Mouse (Mus musculus): ENCODE results near the gene Heatr1. TPM values are rescaled to one million over a fixed set of nuclear protein-coding genes. Genes with fewer than 3 reads are reported as not detected.
"Not testable (repeated sequence)": the region's sequence is repeated elsewhere in the genome, so short reads cannot be mapped to it uniquely, and the experiment has no call there.

The Heatr1 gene
- total RNA-seq, 2 experiments from 2014 or later: 26.5 to 31.4 TPM

DNA sequence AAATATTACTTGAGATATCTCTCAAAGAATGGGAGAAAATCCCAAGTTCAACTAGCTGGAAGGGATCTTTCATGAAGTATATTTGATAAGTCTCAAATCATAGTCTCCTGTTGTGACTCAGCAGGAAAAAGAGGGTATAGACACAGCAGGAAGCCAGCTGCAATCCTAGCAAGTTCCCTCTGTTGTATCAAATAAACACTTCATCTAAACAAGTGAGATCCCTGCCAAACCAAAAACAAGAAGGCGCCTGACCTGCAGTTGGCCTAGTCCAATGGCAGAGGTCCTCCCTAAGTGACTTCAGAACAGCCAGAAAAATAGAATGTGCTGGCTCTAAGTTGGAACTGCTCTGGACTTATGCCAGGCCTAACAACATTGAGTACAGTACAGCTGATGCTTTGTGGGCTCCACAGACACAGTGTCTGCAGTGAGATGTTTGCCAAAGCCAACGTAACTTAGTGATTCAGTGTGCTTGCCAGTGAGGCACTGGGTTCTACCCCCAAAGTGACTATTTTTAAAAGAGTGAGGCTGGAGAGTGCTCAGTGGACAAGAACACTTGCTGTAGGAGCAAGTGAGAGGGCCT is 47.3 kb downstream of the Heatr1 start:
- DNase-seq (ENCODE audit: extremely low spot score in 1 of 2, low spot score in 1 of 2): peak in 1 of 2 experiments; percentile 29

DNA sequence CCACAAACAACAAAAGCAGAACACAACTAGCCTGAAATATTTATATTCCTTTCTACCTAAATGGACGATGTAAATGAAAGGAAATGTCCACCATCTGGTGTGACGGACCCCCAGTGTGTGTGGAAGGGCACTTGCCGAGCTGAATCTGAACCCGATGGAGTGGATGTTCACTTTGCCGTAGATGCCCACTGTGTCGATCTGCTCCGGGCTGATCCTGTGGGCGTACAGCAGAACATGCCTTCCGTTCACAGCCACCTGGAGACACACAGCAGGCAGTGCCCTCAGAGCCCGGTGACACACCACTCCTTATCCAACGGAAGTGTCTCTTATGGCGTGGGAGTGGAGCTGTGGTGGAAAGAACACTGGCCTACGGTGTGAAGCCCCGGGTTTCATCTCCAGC is 58.3 kb downstream of the Heatr1 start:
- DNase-seq (ENCODE audit: extremely low spot score in 1 of 2, low spot score in 1 of 2): no peak

DNA sequence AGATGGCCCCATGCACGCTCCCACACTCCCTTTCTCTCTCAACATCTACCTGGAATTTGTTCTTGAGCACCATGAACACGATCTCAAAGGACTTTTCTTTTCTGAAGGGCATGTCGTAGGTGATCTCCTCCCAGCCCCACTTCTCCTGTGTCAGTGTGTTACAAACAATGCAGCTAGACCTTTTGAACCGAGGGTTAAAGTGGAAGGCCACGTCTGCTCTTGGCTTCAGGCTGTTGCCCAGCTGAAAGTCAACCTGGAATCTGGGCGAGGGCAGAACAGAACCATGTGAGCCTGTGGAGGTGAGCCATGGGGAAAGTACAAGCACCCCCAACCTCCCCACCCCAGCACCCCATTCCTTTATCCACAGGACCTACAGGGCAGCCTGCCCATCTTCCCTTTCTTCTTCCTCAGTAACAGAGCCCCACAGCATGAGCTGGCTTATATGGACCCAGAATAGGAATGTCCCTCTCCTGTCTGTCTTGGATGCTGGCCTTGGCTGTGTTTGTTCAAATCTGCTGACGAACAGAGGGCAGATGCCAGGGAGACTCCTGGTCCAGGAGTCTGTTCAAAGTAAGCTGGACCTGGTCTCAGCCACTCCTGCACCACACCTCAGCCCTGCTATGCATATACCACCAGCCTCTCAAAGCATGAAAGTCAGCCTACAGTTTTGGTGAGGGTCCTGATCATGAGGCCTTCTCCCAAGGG is 60.0 kb downstream of the Heatr1 start:
- DNase-seq (ENCODE audit: extremely low spot score in 1 of 2, low spot score in 1 of 2): no peak

DNA sequence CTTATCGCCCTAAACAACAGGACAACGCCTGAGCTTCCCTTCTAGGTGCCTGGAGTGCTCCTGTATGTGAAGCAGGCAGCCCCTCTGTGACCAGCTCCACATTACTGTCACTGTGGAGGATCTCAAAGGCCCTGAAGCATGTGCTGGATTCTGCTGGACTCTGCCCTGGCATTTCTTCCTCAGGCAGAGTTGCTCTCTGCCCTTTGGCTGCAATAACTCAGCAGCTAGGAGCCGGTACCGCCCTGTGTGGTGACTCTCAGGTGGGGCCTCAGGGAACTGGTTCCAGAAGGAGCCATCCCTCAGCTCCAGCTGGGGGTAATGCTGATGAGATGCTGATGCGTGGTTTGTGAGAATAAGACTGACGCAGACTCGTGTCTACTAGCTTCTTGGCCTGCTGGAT is 61.9 kb downstream of the Heatr1 start:
- DNase-seq (ENCODE audit: extremely low spot score in 1 of 2, low spot score in 1 of 2): no peak

DNA sequence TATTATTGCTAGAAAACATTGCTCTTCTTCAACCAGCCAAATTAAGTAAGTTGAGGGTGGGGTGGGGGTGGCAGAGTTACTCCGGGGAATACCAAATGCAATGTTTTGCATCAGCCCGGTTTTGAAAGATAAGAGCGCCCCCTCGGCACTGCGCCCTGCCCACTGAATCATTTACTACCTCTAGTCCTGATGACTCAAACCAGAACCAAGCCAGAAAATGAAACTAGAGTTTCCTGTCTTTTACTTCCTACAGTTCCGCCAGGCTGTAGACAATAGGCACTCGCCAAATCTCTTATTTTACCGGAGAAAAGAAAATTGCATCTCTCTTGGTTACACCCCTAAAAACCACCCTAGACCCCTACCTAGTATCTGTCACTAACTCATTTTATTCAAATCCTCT is 65.6 kb downstream of the Heatr1 start:
- peak in 1 of 2 experiments; percentile 50 for DNase-seq (ENCODE audit: extremely low spot score in 1 of 2, low spot score in 1 of 2)

DNA sequence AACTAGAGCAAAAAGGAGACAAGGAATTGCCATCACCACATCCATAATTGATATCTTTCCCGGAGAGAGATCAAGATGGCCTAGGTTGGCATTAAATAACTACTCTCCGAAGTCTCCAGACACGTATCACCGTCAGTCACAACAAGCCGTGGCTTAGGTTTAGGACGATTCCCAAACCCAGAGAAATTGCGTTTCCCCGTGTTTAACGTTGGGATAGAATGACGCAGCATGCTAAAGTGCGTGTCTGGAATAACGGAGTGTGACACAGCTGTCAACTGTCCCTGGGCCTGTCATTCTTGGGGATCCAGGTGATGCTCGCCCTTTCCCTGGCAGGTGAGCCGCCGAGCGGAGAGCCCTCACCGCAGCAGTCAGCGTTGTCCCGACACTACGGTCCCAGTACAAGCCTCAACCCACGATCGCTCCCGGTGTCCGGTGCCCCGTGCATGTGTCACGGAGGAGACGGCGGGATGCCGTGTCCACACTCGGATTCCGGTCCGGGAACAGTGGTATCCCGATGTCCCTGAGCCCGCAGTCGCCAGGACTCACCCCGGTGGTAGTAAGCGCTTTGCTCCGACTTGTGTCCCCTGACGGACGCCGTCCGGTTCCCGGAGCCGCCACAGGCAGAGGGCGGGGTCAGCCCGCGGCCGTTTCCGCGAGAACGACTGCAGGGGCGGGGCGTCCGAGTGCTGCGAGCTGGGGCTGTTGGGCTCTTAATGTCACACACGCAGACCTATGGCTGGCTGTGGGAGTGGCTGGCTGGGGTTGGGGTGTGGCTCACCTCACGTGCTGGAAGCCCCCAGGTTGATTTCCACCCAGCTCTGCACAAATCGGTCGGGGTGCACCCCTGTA is 66.3 kb downstream of the Heatr1 start:
- peak; percentile 75 to 78 for DNase-seq (ENCODE audit: extremely low spot score in 1 of 2, low spot score in 1 of 2)

DNA sequence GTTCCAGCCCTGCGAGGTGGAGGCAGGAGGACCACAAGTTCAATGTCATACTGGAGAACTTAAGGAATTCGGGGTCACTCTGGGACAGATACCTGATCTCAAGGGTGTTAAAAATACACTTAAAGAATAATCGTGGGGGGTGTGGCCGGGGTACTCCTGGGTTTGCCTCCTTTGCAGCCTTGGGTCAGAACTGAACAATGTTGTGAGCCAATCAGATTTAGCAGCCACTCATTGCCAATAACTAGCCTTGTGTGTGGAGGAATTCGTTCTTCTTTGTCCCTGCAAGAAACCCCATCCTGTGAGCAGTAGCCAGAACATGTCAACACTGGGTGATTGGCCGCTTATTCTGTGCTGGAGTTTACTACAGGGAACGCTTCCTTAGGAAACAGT is 66.9 kb downstream of the Heatr1 start:
- no peak for DNase-seq (ENCODE audit: extremely low spot score in 1 of 2, low spot score in 1 of 2)

DNA sequence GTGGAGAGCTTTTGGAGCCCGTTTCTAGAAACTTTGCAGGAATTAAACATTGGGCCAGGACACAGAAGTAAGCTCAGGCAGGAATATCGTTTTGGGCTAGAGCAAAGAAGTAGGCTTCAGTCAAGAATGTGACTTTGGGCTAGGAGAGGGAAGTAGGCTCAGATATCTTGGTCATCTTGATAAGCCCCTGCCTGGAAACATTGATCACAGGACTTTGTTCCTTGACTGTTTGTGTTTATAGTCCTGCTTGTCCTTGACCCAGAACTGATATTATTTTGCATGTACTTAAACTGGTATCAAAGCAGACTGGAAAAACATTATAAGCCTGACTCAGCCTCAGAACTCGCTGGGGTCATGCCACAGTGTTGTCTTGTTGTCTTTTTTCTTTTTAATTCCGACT is 67.8 kb downstream of the Heatr1 start:
- DNase-seq (ENCODE audit: extremely low spot score in 1 of 2, low spot score in 1 of 2): no peak

DNA sequence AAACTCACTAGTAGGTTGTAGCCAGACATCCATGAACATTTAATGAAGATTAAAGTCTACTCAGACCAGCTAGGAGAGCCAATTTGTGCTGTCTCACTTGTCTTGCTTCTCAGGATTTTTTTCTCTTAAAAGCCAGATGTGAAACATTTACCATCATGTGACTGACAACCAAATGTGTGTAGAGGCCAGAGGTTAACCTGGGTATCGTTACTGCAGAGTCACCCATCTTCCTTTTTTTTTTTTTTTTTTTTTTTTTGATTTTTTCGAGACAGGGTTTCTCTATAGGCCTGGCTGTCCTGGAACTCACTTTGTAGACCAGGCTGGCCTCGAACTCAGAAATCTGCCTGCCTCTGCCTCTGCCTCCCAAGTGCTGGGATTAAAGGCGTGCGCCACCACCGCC is 69.3 kb downstream of the Heatr1 start:
- DNase-seq (ENCODE audit: extremely low spot score in 1 of 2, low spot score in 1 of 2): not testable (repeated sequence)

DNA sequence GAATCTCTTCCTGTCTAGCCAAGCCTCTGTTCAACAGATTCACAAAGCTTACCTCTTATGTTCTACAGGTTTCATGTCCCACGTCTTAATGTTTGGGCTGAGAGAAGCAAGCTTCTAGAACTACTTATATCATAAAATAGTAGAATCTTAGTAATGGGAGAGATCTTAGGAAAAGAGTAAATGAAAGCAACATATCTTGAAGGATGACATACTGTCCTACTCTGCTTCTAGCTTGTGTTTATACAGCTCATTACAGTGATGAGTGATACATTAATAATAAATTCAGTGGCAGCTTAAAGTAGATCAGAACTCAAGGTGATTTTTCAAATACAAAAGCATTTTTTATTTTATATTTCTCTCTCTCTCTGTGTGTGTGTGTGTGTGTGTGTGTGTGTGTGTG is 70.0 kb downstream of the Heatr1 start, which contains the start of gene Lgals8:
TSS of gene Lgals8 (minus strand) at position 101 of the 400 bp plus-strand sequence.
- no peak for DNase-seq (ENCODE audit: extremely low spot score in 1 of 2, low spot score in 1 of 2)

DNA sequence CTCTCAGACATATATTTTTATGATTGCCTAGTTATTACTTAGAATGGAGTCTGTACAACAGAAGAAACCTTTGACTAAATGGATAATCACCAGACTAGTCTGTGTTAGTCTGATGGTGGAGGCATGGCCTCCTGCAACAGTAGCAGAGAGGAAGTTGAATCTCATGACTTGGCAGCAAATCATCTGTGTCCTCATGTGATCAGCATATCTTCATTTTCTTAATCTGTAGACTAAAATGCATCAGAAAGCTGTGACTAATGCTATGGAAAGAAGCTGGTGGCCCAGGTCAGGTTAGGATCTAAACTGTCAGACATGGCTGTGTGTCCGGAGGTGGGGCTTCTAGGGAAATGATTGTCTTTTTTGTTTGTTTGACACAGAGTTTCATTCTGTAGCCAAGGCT is 73.7 kb downstream of the Heatr1 start:
- no peak for DNase-seq (ENCODE audit: extremely low spot score in 1 of 2, low spot score in 1 of 2)

DNA sequence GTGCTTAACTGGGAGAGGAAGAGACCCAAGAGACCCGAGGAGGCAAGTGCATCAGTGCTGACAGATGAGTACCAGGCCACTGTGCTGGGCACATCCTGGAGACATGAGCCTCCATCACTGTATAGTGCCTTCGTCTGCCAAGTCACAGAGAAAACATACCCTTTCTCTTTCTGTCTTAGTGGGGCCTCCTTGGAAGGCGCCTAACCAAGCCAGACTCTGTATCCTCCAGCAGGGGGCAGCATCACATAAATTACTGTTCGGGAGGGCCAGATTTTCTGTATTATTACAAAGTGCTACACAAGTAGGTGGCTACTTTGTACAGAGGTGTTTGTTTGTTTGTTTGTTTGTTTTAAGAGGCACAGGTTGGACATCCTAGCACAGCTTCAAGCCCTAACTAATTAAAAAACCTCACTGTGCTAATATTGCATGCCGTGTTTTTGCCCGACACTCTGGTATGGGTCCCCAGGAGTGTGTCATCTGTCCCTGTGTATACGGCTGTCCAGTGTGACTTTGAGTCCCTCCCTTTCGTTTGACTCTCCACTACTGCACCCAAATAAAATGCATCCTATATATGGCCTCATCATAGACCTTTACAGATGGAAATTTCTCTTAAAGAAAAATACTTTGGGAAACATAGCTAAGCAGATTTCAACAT is 79.0 kb downstream of the Heatr1 start:
- DNase-seq (ENCODE audit: extremely low spot score in 1 of 2, low spot score in 1 of 2): peak; percentile 67 to 90

DNA sequence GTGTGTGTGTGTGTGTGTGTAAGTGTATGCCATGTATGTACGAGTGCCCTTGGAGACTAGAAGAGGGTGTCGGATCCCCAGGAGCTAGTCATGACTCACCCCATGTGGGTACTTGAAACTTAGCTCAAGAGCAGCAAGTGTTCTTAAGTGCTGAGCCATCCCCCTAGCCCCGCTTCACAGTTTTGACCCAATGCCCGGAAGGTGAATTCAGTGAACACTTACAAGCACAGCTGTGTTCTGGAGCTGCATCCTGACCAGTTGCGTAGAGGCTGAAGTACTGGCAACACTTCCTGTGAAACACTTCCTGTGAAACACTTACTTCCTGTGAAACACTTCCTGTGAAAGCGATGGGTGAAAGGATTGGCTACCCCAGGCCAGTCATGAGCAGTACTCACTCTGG is 80.4 kb downstream of the Heatr1 start:
- DNase-seq (ENCODE audit: extremely low spot score in 1 of 2, low spot score in 1 of 2): no peak

DNA sequence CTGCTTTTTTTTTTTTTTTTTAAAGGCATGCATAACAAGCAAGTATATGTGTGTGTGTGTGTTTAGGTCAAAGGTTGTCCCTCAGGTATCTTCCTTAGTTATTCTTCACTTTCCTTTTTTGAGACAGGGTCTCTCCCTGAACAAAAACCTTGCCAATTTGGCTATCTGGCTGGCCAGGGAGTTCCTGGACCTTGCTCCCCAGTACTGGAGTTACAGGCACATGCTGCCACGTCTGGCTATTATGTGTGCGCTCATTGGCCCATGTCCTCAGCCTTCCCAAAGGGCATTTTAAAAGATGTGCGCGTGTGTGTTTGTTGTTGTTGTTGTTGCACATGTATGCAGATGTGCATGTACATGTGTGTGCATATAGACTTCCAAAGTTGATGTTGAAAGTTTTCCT is 82.1 kb downstream of the Heatr1 start:
- no peak for DNase-seq (ENCODE audit: extremely low spot score in 1 of 2, low spot score in 1 of 2)

DNA sequence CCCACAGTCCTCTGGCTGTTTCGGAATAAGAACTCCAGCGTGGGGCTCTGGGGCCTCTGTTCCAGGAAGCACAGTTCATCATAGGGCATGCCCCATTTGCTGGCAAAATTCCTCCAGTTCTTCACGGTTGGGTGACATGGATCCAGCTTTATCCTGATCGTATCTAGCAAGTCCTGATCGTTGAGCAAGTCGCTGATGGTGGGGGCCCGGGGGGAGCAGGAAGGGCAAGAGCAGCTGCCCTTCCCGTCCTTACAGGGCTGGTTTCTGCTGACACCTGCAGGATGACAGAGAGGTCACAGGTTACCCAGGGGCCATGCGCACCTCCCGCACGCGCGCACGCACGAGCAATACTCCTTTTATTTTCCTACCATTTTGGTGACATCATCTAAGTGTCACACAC is 83.5 kb downstream of the Heatr1 start:
- no peak for DNase-seq (ENCODE audit: extremely low spot score in 1 of 2, low spot score in 1 of 2)

DNA sequence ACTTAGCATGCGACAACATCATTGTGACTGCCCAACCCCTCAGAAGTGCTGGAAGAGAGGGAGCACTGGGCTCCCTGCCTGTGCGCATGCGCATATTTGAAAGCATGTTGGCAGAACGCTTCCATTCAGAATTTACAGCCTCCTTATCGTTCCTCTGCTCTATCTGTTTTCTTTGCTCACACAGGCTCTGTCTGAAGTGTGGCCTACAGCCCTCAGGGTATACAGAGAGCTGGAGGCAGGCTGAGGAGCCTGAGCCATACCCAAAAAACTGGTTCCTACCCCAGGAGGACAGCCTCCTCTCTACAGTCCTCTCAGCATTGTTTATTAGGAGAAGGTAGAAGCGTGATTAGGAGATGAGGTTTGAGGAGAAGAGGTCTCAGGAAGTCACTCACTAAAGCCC is 85.0 kb downstream of the Heatr1 start:
- DNase-seq (ENCODE audit: extremely low spot score in 1 of 2, low spot score in 1 of 2): no peak

DNA sequence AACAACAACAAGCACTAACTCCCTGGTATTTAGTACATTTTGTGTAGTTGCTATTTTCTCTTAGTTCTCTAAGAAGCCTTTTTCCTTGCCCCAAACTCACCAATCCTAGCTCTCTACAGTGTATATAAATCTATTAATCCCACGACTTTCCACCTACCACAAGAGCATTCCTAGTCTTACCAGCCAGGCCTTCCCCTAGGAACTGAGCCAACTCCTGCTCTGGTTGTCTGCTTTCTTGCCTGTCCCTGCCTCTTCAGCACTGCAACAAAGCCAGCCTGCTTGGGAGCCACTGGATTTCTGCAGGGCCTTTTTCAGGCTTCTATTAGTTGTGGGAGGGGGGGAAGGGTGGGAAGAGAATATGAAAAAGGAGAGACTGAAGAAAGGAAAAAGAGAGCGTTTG is 90.4 kb downstream of the Heatr1 start:
- no peak for DNase-seq (ENCODE audit: extremely low spot score in 1 of 2, low spot score in 1 of 2)

DNA sequence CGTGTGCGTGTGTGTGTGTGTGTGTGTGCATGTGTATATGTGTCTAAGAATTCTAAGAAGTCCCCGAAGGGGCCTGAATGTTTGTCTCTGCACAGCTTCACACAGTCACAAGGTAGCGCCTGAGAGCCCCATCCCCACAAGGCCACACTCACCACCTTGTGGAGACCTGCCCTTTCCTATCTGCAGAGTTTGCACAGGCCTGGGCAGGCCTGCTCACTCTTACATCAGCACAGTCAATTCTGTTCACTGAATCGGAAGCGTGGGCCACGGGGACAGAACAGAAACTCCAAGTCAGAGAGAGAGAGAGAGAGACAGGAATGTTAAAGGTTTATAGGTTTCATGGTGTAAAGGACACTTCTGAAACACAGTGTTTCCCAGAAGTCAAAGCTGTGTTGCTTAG is 90.8 kb downstream of the Heatr1 start:
- DNase-seq (ENCODE audit: extremely low spot score in 1 of 2, low spot score in 1 of 2): no peak
